ENCODE assay signal across 8 mouse cellular contexts in the genomic region with DNA sequence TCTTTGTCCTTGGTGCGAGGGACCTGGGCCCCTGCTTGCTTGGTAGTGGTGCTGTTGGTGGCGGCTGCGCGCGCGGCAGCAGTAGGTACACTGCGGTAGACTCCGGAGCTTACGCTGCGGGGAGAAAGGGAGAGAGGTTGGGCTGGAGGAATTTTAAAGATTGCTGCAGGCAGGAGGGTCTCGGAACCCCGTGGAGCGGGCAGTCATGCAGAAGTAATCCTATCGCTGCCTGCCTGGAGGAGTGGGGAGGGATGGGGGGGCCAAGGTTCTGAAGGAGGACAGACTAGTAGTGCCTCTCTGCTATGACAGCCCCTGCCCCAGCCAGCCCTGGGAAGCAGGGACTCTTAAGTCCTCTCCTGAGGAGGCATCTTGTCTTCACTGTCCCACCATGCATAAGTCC. TPM values are rescaled to one million over a fixed set of nuclear protein-coding genes. Genes with fewer than 3 reads are reported as not detected.
A peak's percentile ranks its signal among the peaks of the same experiment; 100 is the strongest.
DNase-seq lines count a peak whose midpoint lies in the region; ATAC-seq and TF ChIP-seq lines count a peak whose summit lies in the region.

No protein-coding gene starts in this region.

- TF ChIP-seq CTCF in cerebellum, adult 2 months (IDR thresholded peaks at IDR 0.05; ENCODE audit: borderline replicate concordance, insufficient read depth, low read depth, low read length) = no peak
- no peak for TF ChIP-seq CTCF in left cerebral cortex, adult 2 months (IDR thresholded peaks at IDR 0.05)

- H3K27me3 ChIP-seq in cerebellum, adult 2 months (ENCODE audit: control insufficient read depth, insufficient read depth, low read length) = no peaks in the 10 kb centered on the region
- H3K27me3 ChIP-seq in hindbrain, embryonic 15.5 days = no peaks in the 10 kb centered on the region
- H3K27me3 ChIP-seq in neural tube, embryonic 12.5 days (replicated peaks) = no peaks in the 10 kb centered on the region

- no peak for DNase-seq in cerebellum, adult 2 months
- no peak for DNase-seq in cerebellum, adult 8-10 months
- no peak for DNase-seq in left cerebral cortex, adult 2 months (ENCODE audit: extremely low spot score in 1 of 2, low spot score in 2 of 2)
- no peak for DNase-seq in left cerebral cortex, adult 8-10 months (ENCODE audit: low spot score in 2 of 2)
- no peak for DNase-seq in thymus, postnatal 36 days

- TF ChIP-seq POLR2A in cerebellum, adult 2 months (IDR thresholded peaks at IDR 0.05; ENCODE audit: borderline replicate concordance, insufficient read depth, low read length) = no peak

- H3K9me3 ChIP-seq in hindbrain, embryonic 15.5 days = no peaks in the 10 kb centered on the region
- no peaks in the 10 kb centered on the region for H3K9me3 ChIP-seq in neural tube, embryonic 12.5 days

- H3K36me3 ChIP-seq in hindbrain, embryonic 15.5 days = no peaks in the 10 kb centered on the region
- no peaks in the 10 kb centered on the region for H3K36me3 ChIP-seq in neural tube, embryonic 12.5 days

- peak overlapping the region; percentile 28 for H3K4me3 ChIP-seq in cerebellum, adult 2 months (replicated peaks; ENCODE audit: insufficient read depth, low read depth, low read length)
- H3K4me3 ChIP-seq in left cerebral cortex, adult 2 months = peak overlapping the region; percentile 23; the same call in 1 of the 2 replicates
- H3K4me3 ChIP-seq in hindbrain, embryonic 15.5 days = 0 out of 2 replicates have a peak overlapping the region, but pooled peaks have one; percentile 9
- H3K4me3 ChIP-seq in neural tube, embryonic 12.5 days = no peak overlapping the region

- peaks cover 72% of the 10 kb centered on the region for H3K4me1 ChIP-seq in cerebellum, adult 2 months (ENCODE audit: control insufficient read depth, insufficient read depth, low read length)
- peaks cover 96% of the 10 kb centered on the region for H3K4me1 ChIP-seq in hindbrain, embryonic 15.5 days (replicated peaks)
- H3K4me1 ChIP-seq in neural tube, embryonic 12.5 days = peaks cover 88% of the 10 kb centered on the region

- peak overlapping the region; percentile 51 for H3K4me2 ChIP-seq in hindbrain, embryonic 15.5 days
- H3K4me2 ChIP-seq in neural tube, embryonic 12.5 days (replicated peaks) = peak overlapping the region; percentile 51

- H3K27ac ChIP-seq in cerebellum, adult 2 months (ENCODE audit: insufficient read depth, low read length) = no peak overlapping the region
- H3K27ac ChIP-seq in left cerebral cortex, adult 2 months = no peak overlapping the region; the same call in 1 of the 2 replicates
- peak overlapping the region; percentile 60 for H3K27ac ChIP-seq in hindbrain, embryonic 15.5 days (replicated peaks)
- H3K27ac ChIP-seq in neural tube, embryonic 12.5 days = peak overlapping the region; percentile 26; the same call in 1 of the 2 replicates

- WGBS in cerebellum, adult 2 months = 14% methylated on average over 14 of the region's 14 CpGs
- 5% methylated on average over 14 of the region's 14 CpGs for WGBS in hindbrain, embryonic 15.5 days
- 6% methylated on average over 14 of the region's 14 CpGs for WGBS in neural tube, embryonic 12.5 days

- no peak for ATAC-seq in hindbrain, embryonic 15.5 days (ENCODE audit: low FRiP score, low read depth)
- peak; percentile 17 for ATAC-seq in neural tube, embryonic 12.5 days (ENCODE audit: low FRiP score, low read depth)
- ATAC-seq in megakaryocyte progenitor cell, adult 5-6 weeks (replicated peaks; ENCODE audit: poor library complexity) = no peak

- H3K9ac ChIP-seq in hindbrain, embryonic 15.5 days = peak overlapping the region; percentile 30; the same call in 1 of the 2 replicates
- H3K9ac ChIP-seq in neural tube, embryonic 12.5 days = peak overlapping the region; percentile 38; the same call in 1 of the 2 replicates

- intact Hi-C loops in left cerebral cortex, adult 2 months (cut with DNase I) = no loop called here

RNA-seq across cellular contexts. Expression of gene Ahdc1, which starts 11.2 kb away (rescaled TPM):
- polyA plus RNA-seq in cerebellum, adult 2 months (2012; rRNA removed) = 30.8 and 34.3 TPM in 2 replicates
- 100 to 1,000 TPM; 108 to 132 TPM for total RNA-seq in left cerebral cortex, adult 2 months (2021)
- total RNA-seq in left cerebral cortex, adult 8-10 months (2022) = 100 to 1,000 TPM in 2 of 4 experiments, 10 to 100 TPM in 2; 95.7 to 104 (median 99.7) TPM
- polyA plus RNA-seq in hindbrain, embryonic 15.5 days (2015; fragmentation: Nextera tagmentation; extraction: Ambion mirVana) = 11.8 and 13.9 TPM in 2 replicates
- polyA plus RNA-seq in neural tube, embryonic 12.5 days (2016; fragmentation: Nextera tagmentation; extraction: Ambion mirVana) = 10.5 TPM in 2 replicates
- total RNA-seq in megakaryocyte progenitor cell, adult 5-6 weeks (2015) = 4.1 and 5.3 TPM in 2 replicates
- 0.81 and 3.8 TPM in 2 replicates for total RNA-seq in megakaryocyte progenitor cell, adult 5-6 weeks (2017)

RNA-seq across cellular contexts. Expression of gene Fgr, which starts 48.3 kb away (rescaled TPM):
- polyA plus RNA-seq in cerebellum, adult 2 months (2012; rRNA removed) = 0.32 and 0.38 TPM in 2 replicates
- total RNA-seq in left cerebral cortex, adult 2 months (2021) = under 1 TPM; 0.23 TPM
- 1 to 10 TPM in 2 of 4 experiments, under 1 TPM in 2; 0.17 to 1.1 (median 0.82) TPM for total RNA-seq in left cerebral cortex, adult 8-10 months (2022)
- polyA plus RNA-seq in hindbrain, embryonic 15.5 days (2015; fragmentation: Nextera tagmentation; extraction: Ambion mirVana) = 0.04 and 0.21 TPM in 2 replicates
- polyA plus RNA-seq in neural tube, embryonic 12.5 days (2016; fragmentation: Nextera tagmentation; extraction: Ambion mirVana) = 0.22 and 0.28 TPM in 2 replicates
- total RNA-seq in megakaryocyte progenitor cell, adult 5-6 weeks (2015) = 3.2 and 3.4 TPM in 2 replicates
- total RNA-seq in megakaryocyte progenitor cell, adult 5-6 weeks (2017) = 2.5 and 3.0 TPM in 2 replicates

Comparison
In these comparisons a context has a peak if more than half of its experiments do, and no peak if none do; other contexts are left out.
1. H3K27ac ChIP-seq: peak in hindbrain, embryonic 15.5 days (single experiment) and neural tube, embryonic 12.5 days (single experiment); none in cerebellum, adult 2 months (single experiment) and left cerebral cortex, adult 2 months (single experiment).
2. RNA of gene Ahdc1, which starts 11.2 kb away (total RNA-seq): 108 to 132 TPM in left cerebral cortex, adult 2 months and 95.7 to 104 TPM in left cerebral cortex, adult 8-10 months; 0.81 to 5.3 TPM in megakaryocyte progenitor cell, adult 5-6 weeks; every median in the first group is over 10 times any median in the second.